Mouse (Mus musculus): ENCODE data around the gene Sema5a.

Sema5a gene

GRCm38 (mm10) chr15:32371385-32371784 is 126.8 kb downstream of the Sema5a start:
- DNase-seq: no peak

- DNase-seq: no peak
These were observed 131.7 kb downstream of the Sema5a start for GRCm38 (mm10) chr15:32376326-32376725.

DNA sequence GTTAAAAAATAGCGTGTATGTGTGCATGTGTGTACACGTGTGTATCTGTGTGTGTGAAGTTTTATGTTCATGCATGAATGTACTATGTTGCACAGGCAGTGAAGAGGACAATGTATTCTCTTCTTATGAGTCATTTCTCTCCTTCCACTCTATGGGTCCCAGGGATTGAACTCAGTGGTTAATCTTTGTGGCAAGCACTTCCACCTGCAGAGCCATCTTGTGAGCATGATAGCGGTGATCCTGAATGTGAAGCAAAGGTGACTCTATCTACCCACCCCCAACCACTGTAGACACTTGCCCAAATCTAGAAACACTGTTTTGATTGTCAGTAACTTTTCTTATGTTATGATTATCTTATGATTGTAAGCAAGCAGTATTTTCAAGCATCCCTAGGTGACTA is 133.2 kb downstream of the Sema5a start:
- no peak for DNase-seq

- DNase-seq: no peak
These were observed 135.7 kb downstream of the Sema5a start for GRCm38 (mm10) chr15:32380311-32380710.

GRCm38 (mm10) chr15:32382930-32383481 is 138.4 kb downstream of the Sema5a start:
- no peak for DNase-seq

DNA sequence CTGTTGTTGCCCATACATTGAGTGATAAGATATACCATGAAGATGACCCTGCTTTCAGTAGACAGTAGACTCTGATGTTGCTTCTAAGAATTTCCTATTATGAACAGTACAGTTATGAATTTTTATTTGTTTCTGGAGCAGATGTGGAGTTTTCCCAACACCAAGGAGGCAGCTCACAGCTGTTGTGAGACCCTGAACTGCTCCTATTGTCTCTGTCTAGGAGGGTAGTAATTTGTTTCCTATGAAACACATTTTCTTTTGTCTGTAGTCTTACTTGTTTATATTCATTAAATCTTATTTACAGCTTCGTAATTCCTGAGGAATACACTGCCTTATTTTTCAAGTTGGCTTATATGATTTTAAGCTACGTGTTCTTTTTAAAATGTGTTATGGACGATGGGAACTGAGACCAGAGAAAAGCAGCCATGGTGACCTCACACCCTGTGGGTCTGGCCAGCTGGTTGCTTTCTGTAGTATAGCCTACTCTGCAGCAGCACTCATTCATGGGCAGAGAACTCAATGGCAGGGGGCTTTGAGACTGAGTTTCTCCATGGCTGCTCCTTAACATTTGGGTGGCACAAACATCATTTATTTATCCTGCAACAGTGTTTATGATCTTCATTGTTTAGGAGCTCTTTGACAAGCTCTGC is 151.8 kb downstream of the Sema5a start:
- DNase-seq: no peak

GRCm38 (mm10) chr15:32397064-32397463 is 152.5 kb downstream of the Sema5a start:
- no peak for DNase-seq

GRCm38 (mm10) chr15:32398721-32399120 is 154.1 kb downstream of the Sema5a start:
- no peak for DNase-seq

DNA sequence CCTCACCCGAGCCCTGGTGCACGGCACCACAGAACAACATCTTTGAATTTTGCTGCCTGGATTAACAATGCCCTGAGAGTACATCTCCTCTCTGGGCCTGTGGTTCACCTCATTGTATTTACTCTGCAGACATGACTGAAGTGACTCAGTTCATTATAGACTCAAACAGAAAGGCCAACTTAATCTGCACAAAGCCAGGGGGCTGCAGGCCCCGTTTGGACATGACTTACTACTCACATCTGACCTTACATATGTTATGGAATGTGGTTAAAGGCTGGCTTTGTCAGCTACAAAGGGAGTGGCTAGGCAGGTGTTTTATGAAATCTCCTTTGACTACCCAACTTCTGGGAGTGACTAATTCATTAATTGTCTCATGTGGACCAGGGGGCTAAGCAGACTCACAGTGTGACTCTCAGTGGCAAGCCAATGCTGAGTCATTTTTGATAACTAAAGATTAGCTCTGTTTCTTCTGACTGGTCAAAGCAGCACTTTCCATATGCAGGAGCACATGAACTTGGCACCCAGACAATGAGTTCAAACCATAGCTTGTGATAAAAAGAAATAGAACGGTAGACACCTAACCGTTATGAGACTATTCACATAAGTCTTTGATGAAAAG is 157.4 kb downstream of the Sema5a start:
- no peak for DNase-seq

DNA sequence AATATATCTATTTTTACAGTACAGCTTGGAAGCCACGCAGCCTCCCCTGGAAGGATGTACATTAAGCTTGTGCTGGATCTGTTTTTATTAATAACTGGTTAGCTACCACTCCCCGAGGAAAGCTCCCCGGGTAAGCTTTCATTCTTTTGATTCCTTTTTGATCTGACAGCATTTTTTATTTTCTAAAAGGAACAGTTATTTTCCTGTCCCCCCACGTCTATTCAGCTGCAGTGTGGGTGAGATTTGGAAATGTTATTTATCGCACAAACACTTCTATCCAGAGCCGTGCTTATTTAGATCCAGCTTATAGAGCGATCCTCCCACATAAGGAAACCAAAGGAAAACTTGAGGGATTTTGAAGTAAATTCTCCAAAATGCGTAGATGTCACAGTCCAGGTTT is 158.7 kb downstream of the Sema5a start:
- DNase-seq: no peak

DNA sequence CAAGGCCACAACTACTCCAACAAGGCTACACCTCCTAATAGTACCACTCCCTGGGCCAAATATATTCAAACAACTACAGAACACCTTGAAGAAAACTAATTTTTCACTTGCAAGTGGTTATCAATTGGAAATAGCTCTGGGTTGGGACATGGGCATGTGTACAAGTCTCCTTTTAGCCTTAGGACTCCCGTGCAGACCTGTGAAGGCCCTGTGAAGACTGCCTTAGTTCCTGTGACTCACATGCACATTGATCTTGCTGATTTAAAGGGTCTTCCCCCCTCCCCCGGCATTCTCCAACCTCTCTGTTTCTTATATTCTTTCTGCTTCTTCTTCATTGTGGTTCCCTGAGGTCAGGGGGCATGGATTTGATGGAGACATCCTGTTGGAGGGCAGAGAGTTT is 161.8 kb downstream of the Sema5a start:
- no peak for DNase-seq

DNA sequence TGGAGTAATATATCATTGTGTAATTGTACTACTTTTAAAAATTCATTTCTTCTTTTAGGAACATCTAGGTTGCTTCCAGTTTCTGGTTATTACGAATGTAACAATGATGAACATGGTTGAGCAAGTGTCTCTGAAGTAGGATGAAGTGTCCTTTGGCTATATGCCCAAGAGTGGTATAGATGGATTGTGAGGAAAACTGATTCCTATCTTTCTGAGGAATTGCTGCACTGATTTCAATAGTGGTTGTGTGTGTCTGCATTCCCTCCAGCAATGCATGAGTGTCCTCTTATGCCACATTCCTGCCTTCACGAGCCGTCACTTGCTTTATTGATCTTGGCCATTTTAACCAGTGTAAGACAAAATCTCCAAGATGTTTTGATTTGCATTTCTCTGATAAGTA is 163.2 kb downstream of the Sema5a start:
- DNase-seq: no peak

GRCm38 (mm10) chr15:32416291-32416690 is 171.7 kb downstream of the Sema5a start:
- peak; percentile 44 for DNase-seq

DNA sequence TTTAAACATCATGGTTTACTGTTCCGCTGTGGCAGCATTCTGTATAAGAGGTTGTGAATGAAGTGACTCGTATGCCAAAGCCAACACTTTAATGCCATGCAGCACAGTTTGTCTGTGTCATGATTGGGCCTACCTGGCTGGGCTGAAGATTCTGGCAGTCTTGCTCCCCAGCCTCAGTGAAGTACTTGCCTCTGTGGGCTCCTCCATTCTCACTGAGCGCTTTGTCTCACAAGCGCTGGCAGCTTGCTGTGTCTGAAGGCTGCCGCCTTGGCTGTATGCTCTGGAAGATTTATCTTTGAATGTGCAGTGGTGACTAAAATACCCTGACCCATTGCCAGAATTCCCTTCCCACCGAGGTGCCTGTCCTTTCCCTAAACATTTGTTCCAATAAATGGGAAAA is 178.0 kb downstream of the Sema5a start:
- no peak for DNase-seq

DNA sequence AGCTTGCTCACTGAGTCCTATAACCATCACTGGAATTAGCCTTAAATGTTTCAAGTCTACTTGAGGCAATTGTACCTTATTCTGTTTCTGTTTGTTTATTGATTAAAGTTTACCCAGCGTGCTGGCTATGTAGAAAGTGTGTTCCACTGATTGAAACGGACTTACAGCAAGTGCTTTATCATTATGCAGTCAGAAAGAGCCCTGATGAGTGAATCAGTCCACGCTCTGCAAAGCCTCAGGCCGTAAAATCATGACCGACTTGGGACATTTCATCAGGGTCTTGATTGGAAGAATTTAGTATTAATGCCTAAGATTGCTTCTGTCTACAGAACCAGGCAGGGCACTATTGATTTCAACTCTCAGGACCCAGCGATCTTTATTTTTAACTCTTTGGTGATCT is 178.5 kb downstream of the Sema5a start:
- no peak for DNase-seq

GRCm38 (mm10) chr15:32427188-32427924 is 182.7 kb downstream of the Sema5a start:
- DNase-seq: no peak

GRCm38 (mm10) chr15:32432927-32433832 is 188.6 kb downstream of the Sema5a start:
- peak; percentile 10 for DNase-seq

DNA sequence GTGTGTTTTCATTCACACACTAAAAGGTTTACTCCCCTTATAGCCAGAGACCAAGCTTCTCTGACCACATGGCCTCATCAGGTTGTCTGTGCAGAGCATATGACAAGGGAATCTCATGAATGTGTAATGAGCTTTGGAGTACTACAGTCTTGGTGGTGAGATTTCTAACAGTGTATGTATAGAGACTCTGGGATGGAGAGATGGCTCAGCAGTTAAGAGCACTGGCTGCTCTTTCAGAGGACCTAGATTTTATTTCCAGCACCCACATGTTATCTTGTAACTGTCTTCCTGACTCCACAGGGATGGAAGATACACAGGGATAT is 189.2 kb downstream of the Sema5a start:
- DNase-seq: no peak

DNA sequence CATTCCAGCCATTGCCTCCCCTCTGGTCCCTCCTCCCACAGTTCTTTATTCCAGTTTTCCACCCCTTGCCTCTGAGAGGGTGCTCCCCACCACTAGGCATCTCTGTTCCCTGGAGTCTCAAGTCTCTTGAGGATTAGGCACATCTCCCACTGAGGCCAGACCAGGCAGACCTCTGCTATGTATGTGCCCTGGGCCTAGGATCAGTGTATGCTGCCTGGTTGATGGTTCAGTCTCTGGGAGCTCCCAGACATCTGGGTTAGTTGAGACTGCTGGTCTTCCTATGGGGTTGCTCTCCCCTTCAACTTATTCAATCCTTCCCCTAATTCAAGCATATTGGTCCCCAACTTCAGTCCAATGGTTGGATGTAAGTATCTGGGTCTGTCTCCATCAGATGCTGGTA is 189.7 kb downstream of the Sema5a start:
- DNase-seq: no peak

DNA sequence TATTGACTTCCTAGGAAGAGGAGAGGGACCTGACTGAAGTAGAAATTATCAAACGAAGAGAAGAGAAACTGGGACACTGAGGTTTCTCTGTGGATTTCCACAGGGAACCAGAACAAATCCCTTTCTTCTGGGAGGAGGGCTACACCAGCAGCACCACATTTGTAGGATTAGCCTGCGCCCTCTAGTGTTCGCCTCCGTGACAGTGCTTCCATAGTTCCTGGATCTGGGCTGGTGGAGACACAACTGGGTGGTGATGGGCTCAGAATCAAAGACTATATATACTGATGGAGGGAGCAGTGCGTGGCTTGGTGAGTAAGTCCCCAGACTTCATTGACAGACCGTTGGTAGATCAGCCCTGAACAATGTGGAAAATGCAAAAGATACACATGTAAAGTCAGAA is 193.0 kb downstream of the Sema5a start:
- peak; percentile 77 for DNase-seq

DNA sequence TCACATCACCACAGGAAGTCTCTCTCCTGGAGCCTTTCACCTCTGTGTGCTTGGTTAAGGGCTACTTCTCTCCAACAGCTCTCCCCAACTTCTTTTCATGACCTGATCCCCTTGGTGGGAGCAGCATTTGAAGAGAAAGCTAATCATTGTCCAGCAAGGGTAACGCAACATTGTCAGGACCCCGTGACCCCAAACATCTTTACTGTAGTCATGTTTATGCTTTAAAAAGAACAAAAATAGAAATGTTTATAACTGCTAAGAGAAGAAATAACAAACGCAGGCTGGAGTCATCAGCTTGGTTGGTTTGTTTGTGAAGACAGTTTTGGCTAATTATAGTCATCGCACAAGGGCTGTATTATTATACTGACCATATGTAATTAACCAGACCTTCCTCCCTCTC is 198.1 kb downstream of the Sema5a start:
- DNase-seq: no peak

DNA sequence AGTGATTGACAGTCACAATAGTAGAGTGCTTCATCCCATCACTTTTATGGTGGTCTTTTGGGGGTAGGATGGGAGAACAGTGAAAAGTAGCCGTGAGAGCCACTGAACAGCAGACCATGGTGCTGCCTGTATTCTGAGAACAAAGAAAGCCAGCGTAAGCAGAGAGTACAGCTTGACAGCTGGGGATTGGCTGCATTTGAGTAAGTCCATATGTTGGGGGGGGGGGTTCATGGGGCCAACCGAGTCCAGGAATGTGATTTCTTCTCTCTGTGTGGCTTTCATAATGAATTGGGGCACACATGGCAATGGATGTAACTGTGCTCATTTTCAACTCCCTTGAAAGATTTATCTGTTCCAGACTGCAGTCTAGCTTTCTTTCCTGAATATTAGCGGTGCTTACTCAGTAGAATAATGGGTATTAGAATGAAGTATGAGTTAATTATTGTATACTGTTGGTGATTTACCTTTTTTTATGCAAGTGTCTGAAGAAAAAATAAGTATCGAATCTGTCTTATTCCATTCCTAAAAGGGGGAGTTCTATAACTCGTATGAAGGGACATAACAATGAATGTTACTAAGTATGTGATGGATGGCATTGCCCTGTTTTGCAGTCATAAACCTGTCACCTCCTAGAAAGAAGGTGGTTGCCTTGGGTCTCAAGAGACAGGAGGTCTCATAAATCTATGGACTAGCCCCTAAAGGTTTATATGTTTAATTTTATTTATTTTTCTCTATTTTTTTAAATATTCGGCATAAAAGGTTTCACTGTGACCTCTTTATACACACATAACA is 203.1 kb downstream of the Sema5a start:
- no peak for DNase-seq

All from kidney, postnatal 14 days (tissue).